In the genomic region with DNA sequence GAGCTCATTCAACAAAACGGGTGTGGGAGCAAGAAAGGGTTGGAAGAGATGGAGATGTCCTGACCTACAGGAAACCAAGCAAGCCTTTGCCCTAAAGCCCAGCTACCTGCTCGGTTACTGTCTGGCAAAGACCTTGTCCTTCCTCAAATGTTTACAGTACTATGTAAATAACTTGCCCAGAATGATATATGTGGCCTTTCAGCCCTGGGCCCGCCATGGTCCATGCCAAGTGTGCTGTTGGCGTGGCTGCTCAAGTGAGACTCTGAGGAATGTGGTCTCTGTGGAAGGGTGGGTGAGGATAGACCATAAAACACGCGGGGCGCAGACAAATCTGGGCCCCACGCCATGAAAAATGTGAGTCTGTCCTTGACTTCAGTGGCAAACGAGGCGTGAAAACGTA, we compare ENCODE assay signal across 21 mouse cellular contexts.
"Had no signal": no experiment of that assay in that cellular context is flagged by ENCODE, and none has a peak within 500 bp of the region (broad histone marks: within the 10 kb centered on the region; RNA-seq: fewer than 3 reads in every experiment).

No protein-coding gene starts in this region.

- H3K27me3 ChIP-seq: liver, embryonic 12.5 days; lung, embryonic 15.5 days had no signal

- H3K9me3 ChIP-seq: liver, embryonic 12.5 days; lung, embryonic 15.5 days; midbrain, embryonic 10.5 days; midbrain, embryonic 12.5 days; neural tube, embryonic 13.5 days; neural tube, embryonic 15.5 days had no signal

- H3K27ac ChIP-seq: liver, embryonic 12.5 days; liver, embryonic 14.5 days; lung, embryonic 15.5 days; midbrain, embryonic 10.5 days; midbrain, embryonic 12.5 days; neural tube, embryonic 13.5 days; neural tube, embryonic 15.5 days had no signal

- H3K36me3 ChIP-seq: liver, embryonic 12.5 days; lung, embryonic 15.5 days; midbrain, embryonic 10.5 days; midbrain, embryonic 12.5 days; neural tube, embryonic 13.5 days; neural tube, embryonic 15.5 days had no signal

- DNase-seq: lung, adult 18-20 months; lung, postnatal 10 days; lung, postnatal 4 days; midbrain, embryonic 14.5 days; retina, postnatal 1 day; right cerebral cortex, adult 18-20 months; right cerebral cortex, postnatal 25 days; right cerebral cortex, postnatal 4 days; spleen, adult 18-20 months; thymus, adult 18-20 months; thymus, postnatal 14 days; thymus, postnatal 36 days had no signal

- H3K9ac ChIP-seq: liver, embryonic 12.5 days; liver, embryonic 14.5 days; lung, embryonic 15.5 days; midbrain, embryonic 12.5 days; neural tube, embryonic 13.5 days; neural tube, embryonic 15.5 days had no signal

- H3K4me2 ChIP-seq: liver, embryonic 12.5 days; lung, embryonic 15.5 days; midbrain, embryonic 12.5 days; neural tube, embryonic 13.5 days; neural tube, embryonic 15.5 days had no signal

- ATAC-seq: liver, embryonic 12.5 days; midbrain, embryonic 16.5 days had no signal

- H3K4me3 ChIP-seq: liver, embryonic 12.5 days; lung, embryonic 15.5 days; midbrain, embryonic 10.5 days; midbrain, embryonic 12.5 days; myocyte; neural tube, embryonic 13.5 days; neural tube, embryonic 15.5 days had no signal

- H3K4me1 ChIP-seq: liver, embryonic 12.5 days had no signal
